Mouse (Mus musculus) left cerebral cortex, adult 9 months (tissue): ENCODE measurements at regions not wholly inside any gene's neighbourhood (a gene's known extent, or its start where the extent isn't known, plus 50 kb on each side); places are given as distances from the start of the nearest gene placed in this dataset.
"Not testable (repeated sequence)": the region's sequence is repeated elsewhere in the genome, so short reads cannot be mapped to it uniquely, and the experiment has no call there.

Source experiments
- DNase-seq, 2 experiments: peaks; one replicate each; pipeline ENCODE4 v3.0.0; 2022; ENCODE audit warnings: low spot score in 2 of 2

GRCm38 (mm10) chr1:161621291-161621690, 126.8 kb downstream of the Tnfsf18 start:
- peak in 1 of 2 experiments; percentile 34 for DNase-seq

GRCm38 (mm10) chr1:161614091-161614490, 119.6 kb downstream of the Tnfsf18 start:
- not testable (repeated sequence) for DNase-seq

- not testable (repeated sequence) for DNase-seq
Measured at GRCm38 (mm10) chr1:161613658-161614057, 119.2 kb downstream of the Tnfsf18 start.

GRCm38 (mm10) chr1:161607446-161607845, 113.0 kb downstream of the Tnfsf18 start:
- no peak for DNase-seq

- DNase-seq: no peak
Measured at GRCm38 (mm10) chr1:161602150-161602549, 107.7 kb downstream of the Tnfsf18 start.

GRCm38 (mm10) chr1:161601167-161601566, 106.7 kb downstream of the Tnfsf18 start:
- DNase-seq: no peak

GRCm38 (mm10) chr1:161598167-161598566, 103.7 kb downstream of the Tnfsf18 start:
- DNase-seq: no peak

- DNase-seq: no peak
Measured at GRCm38 (mm10) chr1:161576530-161576929, 82.1 kb downstream of the Tnfsf18 start.

- DNase-seq: no peak
Measured at GRCm38 (mm10) chr1:161575939-161576338, 81.5 kb downstream of the Tnfsf18 start.

- no peak for DNase-seq
Measured at GRCm38 (mm10) chr1:161575171-161575570, 80.7 kb downstream of the Tnfsf18 start.

- DNase-seq: no peak
Measured at GRCm38 (mm10) chr1:161570762-161571161, 76.3 kb downstream of the Tnfsf18 start.

- no peak for DNase-seq
Measured at GRCm38 (mm10) chr1:161567826-161568225, 73.4 kb downstream of the Tnfsf18 start.

GRCm38 (mm10) chr1:161560368-161560767, 65.9 kb downstream of the Tnfsf18 start:
- DNase-seq: no peak
